Mouse (Mus musculus) gastrocnemius, postnatal 36 days (tissue): ENCODE measurements around the gene Copz1. TPM values are rescaled to one million over a fixed set of nuclear protein-coding genes. Genes with fewer than 3 reads are reported as not detected.
"Not testable (repeated sequence)": the region's sequence is repeated elsewhere in the genome, so short reads cannot be mapped to it uniquely, and the experiment has no call there.

Experiments used
- DNase-seq, 2 experiments: peaks; one replicate each; pipeline ENCODE4 v3.0.0; 2022
- intact Hi-C: fragments of 180-260 bp; cut with DNase I; formaldehyde crosslinking; loops from one replicate; pipeline ENCODE4 v1.15.1; 2025
- total RNA-seq, 2 experiments: library from RNA; stranded (reverse); gene quantifications; 2 replicates each; pipeline ENCODE4 v1.2.3; 2021

The Copz1 gene
- total RNA-seq, 2 experiments from 2014 or later, result 33.4 to 34.6 TPM

- not testable (repeated sequence) for DNase-seq
Observed at GRCm38 (mm10) chr15:103249511-103249910, 23.0 kb upstream of the Copz1 start.

GRCm38 (mm10) chr15:103250195-103250740, 22.2 kb upstream of the Copz1 start:
- intact Hi-C loops, result loop anchor here (2.0 kb wide), 1 partner anchor 59 kb away; no protein-coding TSS in a partner anchor
- peak; percentile 63 to 67 for DNase-seq

More at GRCm38 (mm10) chr15:103249511-103249910, 23.0 kb upstream of the Copz1 start:
- intact Hi-C loops, result not testable (repeated sequence)

- intact Hi-C loops, result loop anchor here (2.0 kb wide), 1 partner anchor 57 kb away; no protein-coding TSS in a partner anchor
- no peak for DNase-seq
Observed at GRCm38 (mm10) chr15:103251595-103251994, 20.9 kb upstream of the Copz1 start.

- intact Hi-C loops, result no loop called here
- DNase-seq, result no peak
Observed at GRCm38 (mm10) chr15:103252660-103253059, 19.9 kb upstream of the Copz1 start.

GRCm38 (mm10) chr15:103253352-103253751, 19.2 kb upstream of the Copz1 start:
- intact Hi-C loops, result no loop called here
- DNase-seq, result no peak

- peak; percentile 9 to 23 for DNase-seq
- intact Hi-C loops, result no loop called here
Observed at GRCm38 (mm10) chr15:103255169-103255568, 17.3 kb upstream of the Copz1 start.

- no peak for DNase-seq
- intact Hi-C loops, result no loop called here
Observed at GRCm38 (mm10) chr15:103256210-103256986, 16.1 kb upstream of the Copz1 start.

GRCm38 (mm10) chr15:103257790-103258728, 14.5 kb upstream of the Copz1 start, which contains the start of gene Nfe2:
Gene Nfe2, minus strand, starts transcription at chr15:103258403.
- peak; percentile 38 to 39 for DNase-seq
- intact Hi-C loops, result no loop called here

- intact Hi-C loops, result no loop called here
Observed at GRCm38 (mm10) chr15:103259162-103259561, 13.4 kb upstream of the Copz1 start.

GRCm38 (mm10) chr15:103259989-103260388, 12.5 kb upstream of the Copz1 start:
- DNase-seq, result no peak
- intact Hi-C loops, result no loop called here

More at GRCm38 (mm10) chr15:103259162-103259561, 13.4 kb upstream of the Copz1 start:
- no peak for DNase-seq

GRCm38 (mm10) chr15:103264794-103265193, 7.7 kb upstream of the Copz1 start:
- intact Hi-C loops, result loop anchor here (1.0 kb wide), 1 partner anchor 15 kb away; no protein-coding TSS in a partner anchor
- no peak for DNase-seq

GRCm38 (mm10) chr15:103268903-103269302, 3.6 kb upstream of the Copz1 start:
- DNase-seq, result no peak
- intact Hi-C loops, result no loop called here

- intact Hi-C loops, DNase-seq: not testable (repeated sequence)
Observed at GRCm38 (mm10) chr15:103275943-103276342, 3.4 kb downstream of the Copz1 start.

- intact Hi-C loops, result no loop called here
- DNase-seq, result no peak
Observed at GRCm38 (mm10) chr15:103277949-103278348, 5.4 kb downstream of the Copz1 start.

GRCm38 (mm10) chr15:103279750-103280149, 7.2 kb downstream of the Copz1 start:
- DNase-seq, result no peak
- intact Hi-C loops, result loop anchor here (1.0 kb wide), 1 partner anchor 15 kb away; no protein-coding TSS in a partner anchor

GRCm38 (mm10) chr15:103280817-103281464, 8.4 kb downstream of the Copz1 start:
- DNase-seq, result no peak
- intact Hi-C loops, result no loop called here

- DNase-seq, result no peak
- intact Hi-C loops, result no loop called here
Observed at GRCm38 (mm10) chr15:103281465-103282205, 9.1 kb downstream of the Copz1 start.

- no peak for DNase-seq
- intact Hi-C loops, result no loop called here
Observed at GRCm38 (mm10) chr15:103284066-103284465, 11.6 kb downstream of the Copz1 start.

- no peak for DNase-seq
- intact Hi-C loops, result no loop called here
Observed at GRCm38 (mm10) chr15:103284647-103285046, 12.1 kb downstream of the Copz1 start.
